Mouse (Mus musculus) midbrain, embryonic 16.5 days (tissue): ENCODE data around the gene Mgat4a. TPM values are rescaled to one million over a fixed set of nuclear protein-coding genes. Genes with fewer than 3 reads are reported as not detected.

ENCODE experiments used
- ATAC-seq: fragments of 200-750 bp; cut with Nextera tagmentation; 2 replicates; pipeline ENCODE4 v1.8.0; 2017; ENCODE audit warnings: moderate TSS enrichment
- H3K27ac ChIP-seq: fragments of 300-500 bp; sonication (generic); 2 replicates; pipeline ENCODE4 v1.5.1; 2014; ENCODE audit warnings: mild to moderate bottlenecking, low read length, mixed read lengths
- H3K27me3 ChIP-seq: fragments of 300-500 bp; sonication (generic); 2 replicates; pipeline ENCODE4 v1.6.1; 2014; ENCODE audit warnings: low read depth, low read length, mixed read lengths; ENCODE audit not compliant: control insufficient read depth, insufficient read depth
- H3K36me3 ChIP-seq: fragments of 300-500 bp; sonication (generic); 2 replicates; pipeline ENCODE4 v1.6.1; 2014; ENCODE audit warnings: mild to moderate bottlenecking, low read length, moderate library complexity, mixed read lengths; ENCODE audit not compliant: control insufficient read depth, insufficient read depth
- H3K4me1 ChIP-seq: fragments of 300-500 bp; sonication (generic); 2 replicates; pipeline ENCODE4 v1.6.1; 2014; ENCODE audit warnings: mild to moderate bottlenecking, low read length, mixed read lengths; ENCODE audit not compliant: control insufficient read depth, insufficient read depth
- H3K4me2 ChIP-seq: fragments of 300-500 bp; sonication (generic); 2 replicates; pipeline ENCODE4 v1.6.1; 2014; ENCODE audit warnings: mild to moderate bottlenecking, low read length, mixed read lengths
- H3K4me3 ChIP-seq: fragments of 300-500 bp; sonication (generic); 2 replicates; pipeline ENCODE4 v1.5.1; 2014; ENCODE audit warnings: low read depth, mild to moderate bottlenecking, low read length, moderate library complexity, mixed read lengths
- H3K9ac ChIP-seq: fragments of 300-500 bp; sonication (generic); 2 replicates; pipeline ENCODE4 v1.6.1; 2014; ENCODE audit warnings: low read depth, low read length, mixed read lengths
- H3K9me3 ChIP-seq: fragments of 300-500 bp; sonication (generic); replicated peaks from 2 replicates; pipeline ENCODE4 v1.6.1; 2014; ENCODE audit warnings: mild to moderate bottlenecking, low read length, mixed read lengths; ENCODE audit not compliant: control insufficient read depth, poor library complexity, severe bottlenecking
- WGBS: fragments of 180-500 bp; shearing (Covaris S2); extraction: QIAGEN DNeasy Blood & Tissue Kit; methylation state at CpG from one replicate; pipeline ENCODE4 v1.1.7; 2014; 5-methylcytosine and 5-hydroxymethylcytosine counted together
- polyA plus RNA-seq: library from polyadenylated mRNA; unstranded; fragments of >200 nt; fragmentation: Nextera tagmentation; extraction: Ambion mirVana; gene quantifications from 2 replicates; pipeline ENCODE4 v1.2.1, GENCODE M21; 2015

Gene Mgat4a
- 9.1 and 11.7 TPM in 2 replicates for polyA plus RNA-seq

DNA sequence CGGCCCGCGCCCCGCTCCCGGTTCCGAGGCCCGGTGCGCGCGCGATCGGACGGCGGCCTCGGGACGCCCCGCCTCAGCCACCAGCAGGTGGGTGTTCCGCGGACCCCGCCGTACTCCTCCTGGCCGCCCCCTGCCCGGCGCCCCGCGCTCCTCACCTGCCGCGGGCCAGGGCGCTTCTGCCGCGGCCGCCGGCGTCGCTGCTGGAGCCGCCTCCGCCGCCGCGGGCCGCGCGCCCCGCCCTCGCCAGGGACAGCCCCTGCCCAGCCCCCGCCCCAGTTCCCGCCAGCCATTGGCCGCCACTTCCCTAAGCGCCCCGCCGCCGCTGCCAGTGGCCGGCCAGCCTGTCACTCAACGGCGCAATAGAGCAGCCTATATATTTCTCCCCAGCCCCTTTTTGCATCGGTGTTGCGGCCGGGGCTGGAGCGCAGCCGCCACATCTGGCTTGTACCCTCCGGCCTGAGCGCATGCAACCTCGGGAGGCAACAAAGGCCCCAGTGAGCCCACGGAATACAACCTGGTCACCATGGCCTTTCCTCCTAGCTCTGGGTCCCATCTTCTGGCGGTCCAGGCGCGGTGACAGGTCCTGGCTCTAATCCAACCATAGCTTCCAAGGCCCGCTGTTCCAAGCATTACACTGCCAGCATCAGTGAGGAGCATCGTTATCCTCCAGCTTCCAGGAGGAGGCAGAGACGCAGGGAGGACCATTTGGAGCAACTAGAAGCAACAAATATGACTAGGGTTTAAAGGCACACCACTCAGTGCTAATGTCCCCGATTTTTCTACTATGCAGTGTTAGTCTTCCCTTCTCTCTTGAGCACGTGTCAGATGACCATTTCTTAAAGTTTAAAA lies at the start of gene Mgat4a:
Mgat4a (minus strand) TSS at position 207 of the 849 bp plus-strand sequence.
- peak within 1 kb of the TSS; percentile 87 for H3K4me3 ChIP-seq
- no peaks in the 10 kb centered on the region for H3K9me3 ChIP-seq
- peaks cover 7% of the 10 kb centered on the region for H3K4me1 ChIP-seq
- H3K4me2 ChIP-seq = peak within 1 kb of the TSS; percentile 72
- no peaks in the 10 kb centered on the region for H3K36me3 ChIP-seq
- WGBS = under 1% methylated on average over 40 of the region's 72 CpGs
- peaks cover 6% of the 10 kb centered on the region for H3K27me3 ChIP-seq
- ATAC-seq = peak; percentile 100
- H3K9ac ChIP-seq = peak within 1 kb of the TSS; percentile 90
- peak within 1 kb of the TSS; percentile 93 for H3K27ac ChIP-seq

DNA sequence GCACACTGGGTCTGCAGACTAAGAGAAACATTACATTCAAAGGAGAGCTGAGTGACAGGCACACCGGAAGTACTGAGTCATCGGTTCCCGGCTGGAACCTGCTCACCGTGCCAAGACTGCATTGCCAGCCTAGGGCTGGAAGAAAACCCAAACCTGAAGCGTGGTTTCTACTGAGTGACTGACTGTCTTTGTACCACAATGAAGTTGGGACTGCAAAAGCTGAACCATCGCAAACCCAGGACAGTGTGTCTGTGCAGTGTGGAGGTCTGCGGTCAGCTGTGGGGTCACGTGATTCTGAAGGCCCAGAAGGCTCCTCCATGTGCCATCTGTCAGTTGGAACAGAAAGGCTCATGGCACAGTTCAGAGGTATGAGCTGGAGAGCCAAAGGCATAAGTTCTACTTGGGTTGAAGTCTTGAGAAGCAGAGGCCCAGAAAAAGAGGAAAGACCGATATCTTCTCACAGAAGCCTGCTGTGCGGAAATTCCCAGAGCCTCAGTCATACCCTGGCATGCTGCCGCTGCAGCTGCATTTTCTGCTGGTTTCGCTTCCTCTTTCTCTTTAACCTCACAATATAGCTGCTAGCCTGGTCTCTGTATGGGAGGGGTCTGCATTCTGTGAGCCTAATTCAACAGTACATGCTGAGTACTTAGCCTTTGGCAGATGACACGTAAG lies 45.1 kb upstream of the Mgat4a start:
- Histone ChIP-seq H3K27me3 (no peaks in the 10 kb centered on the region), H3K4me2 (no peak overlapping the region), H3K27ac (no peak overlapping the region), H3K4me1 (no peaks in the 10 kb centered on the region), H3K9ac (no peak overlapping the region), H3K9me3 (no peaks in the 10 kb centered on the region), H3K4me3 (no peak overlapping the region), H3K36me3 (no peaks in the 10 kb centered on the region)
- ATAC-seq = no peak
- WGBS = 86% methylated on average over 13 of the region's 13 CpGs

DNA sequence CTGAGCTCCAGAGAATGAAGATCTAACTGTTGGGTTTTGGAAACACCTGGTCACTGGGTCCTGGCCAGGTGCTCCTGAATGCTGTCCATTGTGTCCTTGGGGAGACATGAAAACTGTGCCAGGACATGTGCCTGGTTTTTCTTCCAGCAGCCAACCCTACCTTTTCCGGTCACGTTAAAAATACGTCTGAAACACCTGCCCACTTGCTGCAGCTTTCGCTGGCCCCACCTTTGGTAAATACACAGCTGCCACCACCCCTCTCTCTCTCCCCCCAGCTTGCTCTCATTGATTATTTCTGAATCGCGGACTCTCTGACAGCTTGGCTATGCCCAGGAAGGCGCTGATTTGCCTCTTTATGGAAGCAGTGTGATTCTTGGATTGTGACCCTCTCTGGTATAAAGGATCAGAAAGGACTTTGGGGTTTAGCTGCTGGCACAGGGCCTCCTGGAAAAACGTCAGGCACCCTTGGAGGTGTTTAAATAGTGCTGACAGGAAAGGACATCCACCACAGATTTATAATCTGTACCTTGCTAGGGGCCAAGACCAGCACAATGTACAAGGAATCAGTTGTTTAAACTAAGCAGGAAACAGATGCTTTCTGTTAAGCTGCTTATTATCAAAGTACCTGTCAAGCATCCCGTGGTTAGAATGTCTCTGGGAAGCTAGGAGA lies 43.1 kb upstream of the Mgat4a start:
- no peak overlapping the region for H3K4me3 ChIP-seq
- no peak overlapping the region for H3K9ac ChIP-seq
- no peaks in the 10 kb centered on the region for H3K27me3 ChIP-seq
- no peaks in the 10 kb centered on the region for H3K9me3 ChIP-seq
- H3K4me1 ChIP-seq = no peaks in the 10 kb centered on the region
- no peaks in the 10 kb centered on the region for H3K36me3 ChIP-seq
- H3K27ac ChIP-seq = no peak overlapping the region
- 76% methylated on average over 9 of the region's 9 CpGs for WGBS
- ATAC-seq = no peak
- H3K4me2 ChIP-seq = no peak overlapping the region

DNA sequence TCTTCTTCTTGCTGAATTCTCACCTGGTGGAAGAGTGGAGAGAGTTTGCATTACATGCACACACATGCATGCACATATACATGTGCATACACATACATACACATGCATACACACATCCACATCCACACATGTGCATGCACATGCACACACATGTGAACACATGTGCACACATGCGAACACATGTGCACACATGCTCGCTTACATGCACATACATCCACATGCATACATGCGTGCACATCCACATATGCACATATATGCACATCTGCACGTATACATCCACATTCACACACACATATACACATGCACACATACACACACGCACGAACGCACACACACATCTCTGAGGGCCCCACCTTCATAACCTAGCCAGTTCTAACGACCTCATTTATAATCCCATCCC lies 42.4 kb upstream of the Mgat4a start:
- Histone ChIP-seq H3K4me3 (no peak overlapping the region), H3K9me3 (no peaks in the 10 kb centered on the region), H3K36me3 (no peaks in the 10 kb centered on the region), H3K9ac (no peak overlapping the region), H3K27ac (no peak overlapping the region), H3K27me3 (no peaks in the 10 kb centered on the region), H3K4me1 (no peaks in the 10 kb centered on the region), H3K4me2 (no peak overlapping the region)
- ATAC-seq = no peak
- WGBS = 92% methylated on average over 8 of the region's 8 CpGs

DNA sequence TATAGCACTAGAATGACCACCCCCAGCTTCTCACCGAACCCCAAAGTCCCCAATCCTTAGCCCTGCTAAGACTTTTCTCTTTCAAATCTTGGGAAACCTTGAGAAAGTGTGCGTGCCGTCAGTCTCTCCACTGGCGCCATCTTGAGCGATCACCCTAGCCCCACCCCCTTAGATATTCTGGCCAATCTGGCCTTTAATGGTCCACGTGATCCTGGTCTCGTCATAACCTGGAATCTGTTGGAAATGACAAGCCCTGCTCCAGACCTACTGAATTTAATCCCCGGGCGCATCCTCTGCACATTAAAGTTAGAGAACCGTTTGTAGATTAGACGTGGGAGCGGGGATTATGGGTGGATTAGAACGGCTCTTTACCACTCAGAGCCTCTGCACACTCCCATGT lies 38.9 kb upstream of the Mgat4a start:
- Histone ChIP-seq H3K4me1 (no peaks in the 10 kb centered on the region), H3K9me3 (no peaks in the 10 kb centered on the region), H3K36me3 (no peaks in the 10 kb centered on the region), H3K27ac (no peak overlapping the region), H3K9ac (no peak overlapping the region), H3K27me3 (no peaks in the 10 kb centered on the region), H3K4me2 (no peak overlapping the region), H3K4me3 (no peak overlapping the region)
- WGBS = 92% methylated on average over 13 of the region's 13 CpGs
- no peak for ATAC-seq

DNA sequence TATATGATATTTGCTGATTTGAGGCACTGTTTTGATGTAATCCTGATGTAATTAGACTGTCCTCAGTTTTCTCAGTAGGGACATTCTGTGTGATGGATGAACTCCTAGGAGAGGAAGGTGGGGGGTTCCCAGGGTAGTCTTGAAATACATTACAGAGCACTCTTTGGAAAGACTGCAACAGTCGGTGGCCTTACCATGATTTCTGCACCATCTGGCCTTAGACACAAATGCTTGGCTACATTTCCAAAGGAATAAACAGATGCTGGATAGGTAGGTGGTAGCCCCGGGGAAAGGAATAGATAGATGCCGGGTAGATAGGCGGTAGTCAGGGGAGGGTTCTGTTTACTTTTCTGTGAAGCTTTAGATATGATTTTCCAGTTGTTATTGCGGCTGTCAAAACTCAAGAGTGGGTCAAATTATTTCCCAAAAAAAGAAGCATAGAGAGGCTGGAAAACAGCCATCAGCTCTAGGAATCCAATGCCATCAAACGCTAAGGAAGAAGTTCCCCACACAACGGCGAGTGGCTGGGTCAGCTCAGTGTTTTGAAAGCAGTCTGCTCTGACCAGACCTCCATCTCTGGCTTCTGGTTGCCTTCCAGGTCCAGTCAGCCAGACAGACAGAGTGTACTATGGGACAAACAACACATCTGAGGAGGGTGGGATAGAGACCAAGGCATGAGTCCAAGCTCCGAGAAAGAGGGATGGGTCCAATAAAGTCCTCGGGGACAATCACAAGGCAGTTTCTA lies 31.9 kb upstream of the Mgat4a start:
- 88% methylated on average over 10 of the region's 10 CpGs for WGBS

GRCm38 (mm10) chr1:37568379-37568778 lies 27.6 kb upstream of the Mgat4a start:
- H3K27ac ChIP-seq = no peak overlapping the region
- no peaks in the 10 kb centered on the region for H3K36me3 ChIP-seq
- no peak overlapping the region for H3K9ac ChIP-seq
- H3K27me3 ChIP-seq = no peaks in the 10 kb centered on the region
- H3K4me1 ChIP-seq = peaks cover 5% of the 10 kb centered on the region
- ATAC-seq = no peak
- no peak overlapping the region for H3K4me3 ChIP-seq
- H3K9me3 ChIP-seq = no peaks in the 10 kb centered on the region
- H3K4me2 ChIP-seq = no peak overlapping the region
- 92% methylated on average over 1 of the region's 1 CpGs for WGBS

More for the DNA sequence above, 31.9 kb upstream of the Mgat4a start:
- no peaks in the 10 kb centered on the region for H3K27me3 ChIP-seq
- H3K9ac ChIP-seq = no peak overlapping the region
- H3K9me3 ChIP-seq = no peaks in the 10 kb centered on the region
- H3K4me1 ChIP-seq = no peaks in the 10 kb centered on the region
- H3K27ac ChIP-seq = no peak overlapping the region
- H3K4me3 ChIP-seq = no peak overlapping the region
- H3K36me3 ChIP-seq = no peaks in the 10 kb centered on the region
- ATAC-seq = no peak
- no peak overlapping the region for H3K4me2 ChIP-seq

DNA sequence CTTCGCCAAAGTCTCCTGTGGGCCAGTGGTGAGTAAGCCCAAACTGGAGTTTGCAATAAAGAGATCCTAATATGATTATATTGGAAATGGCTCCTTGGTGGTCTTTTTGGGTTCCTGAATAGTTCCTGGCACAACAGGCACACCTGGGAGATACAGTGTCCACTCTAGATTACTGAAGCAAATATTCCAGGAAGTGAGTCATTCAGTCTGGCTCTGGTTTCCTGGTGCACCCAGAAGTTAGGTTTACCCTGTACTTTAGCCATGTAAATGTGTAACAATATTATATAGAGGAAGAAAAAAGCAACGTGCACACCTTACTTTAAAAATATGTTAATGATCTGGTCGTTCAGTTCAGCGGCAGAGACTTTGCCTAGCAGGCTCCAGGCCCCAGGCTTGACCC lies 25.9 kb upstream of the Mgat4a start:
- Histone ChIP-seq H3K4me2 (no peak overlapping the region), H3K9ac (no peak overlapping the region), H3K36me3 (no peaks in the 10 kb centered on the region), H3K9me3 (no peaks in the 10 kb centered on the region), H3K27ac (no peak overlapping the region), H3K27me3 (no peaks in the 10 kb centered on the region), H3K4me3 (no peak overlapping the region), H3K4me1 (peaks cover 5% of the 10 kb centered on the region)
- 83% methylated on average over 4 of the region's 4 CpGs for WGBS
- ATAC-seq = no peak
